Mouse (Mus musculus) lung, postnatal 14 days (tissue): Measurements from ENCODE around the gene Hdhd5.

Experiments
- DNase-seq: peaks from one replicate; pipeline ENCODE4 v3.0.0; 2021

The Hdhd5 gene

GRCm38 (mm10) chr6:120482021-120482420, 49.1 kb downstream of the Hdhd5 start:
- DNase-seq: no peak

- DNase-seq: peak; percentile 50
Observed at GRCm38 (mm10) chr6:120481538-120481937, 49.6 kb downstream of the Hdhd5 start.

GRCm38 (mm10) chr6:120480361-120480760, 50.8 kb downstream of the Hdhd5 start:
- no peak for DNase-seq

GRCm38 (mm10) chr6:120479302-120479701, 51.8 kb downstream of the Hdhd5 start:
- DNase-seq: peak; percentile 16

- DNase-seq: no peak
Observed at GRCm38 (mm10) chr6:120475288-120475687, 55.8 kb downstream of the Hdhd5 start.

- DNase-seq: peak; percentile 59
Observed at GRCm38 (mm10) chr6:120473427-120473826, 57.7 kb downstream of the Hdhd5 start.

GRCm38 (mm10) chr6:120472455-120473140, 58.5 kb downstream of the Hdhd5 start:
- DNase-seq: no peak

GRCm38 (mm10) chr6:120471991-120472441, 59.1 kb downstream of the Hdhd5 start:
- DNase-seq: no peak

GRCm38 (mm10) chr6:120470666-120471065, 60.5 kb downstream of the Hdhd5 start:
- no peak for DNase-seq

GRCm38 (mm10) chr6:120469770-120470169, 61.3 kb downstream of the Hdhd5 start:
- DNase-seq: no peak

- DNase-seq: no peak
Observed at GRCm38 (mm10) chr6:120469268-120469667, 61.9 kb downstream of the Hdhd5 start.

- DNase-seq: no peak
Observed at GRCm38 (mm10) chr6:120468259-120468658, 62.9 kb downstream of the Hdhd5 start.

GRCm38 (mm10) chr6:120466609-120467329, 64.3 kb downstream of the Hdhd5 start:
- no peak for DNase-seq

GRCm38 (mm10) chr6:120465393-120465792, 65.7 kb downstream of the Hdhd5 start:
- DNase-seq: no peak

- DNase-seq: no peak
Observed at GRCm38 (mm10) chr6:120464406-120464939, 66.6 kb downstream of the Hdhd5 start.

- no peak for DNase-seq
Observed at GRCm38 (mm10) chr6:120463884-120464283, 67.2 kb downstream of the Hdhd5 start.

- DNase-seq: peak; percentile 81
Observed at GRCm38 (mm10) chr6:120463086-120463871, 67.8 kb downstream of the Hdhd5 start, which contains the start of gene Il17ra. Gene Il17ra (plus strand): TSS chr6:120463247.

GRCm38 (mm10) chr6:120462251-120462650, 68.9 kb downstream of the Hdhd5 start:
- DNase-seq: no peak

- no peak for DNase-seq
Observed at GRCm38 (mm10) chr6:120461217-120461616, 69.9 kb downstream of the Hdhd5 start.
